Mouse (Mus musculus): ENCODE measurements at regions not wholly inside any gene's neighbourhood (a gene's known extent, or its start where the extent isn't known, plus 50 kb on each side); places are given as distances from the start of the nearest gene placed in this dataset.

DNA sequence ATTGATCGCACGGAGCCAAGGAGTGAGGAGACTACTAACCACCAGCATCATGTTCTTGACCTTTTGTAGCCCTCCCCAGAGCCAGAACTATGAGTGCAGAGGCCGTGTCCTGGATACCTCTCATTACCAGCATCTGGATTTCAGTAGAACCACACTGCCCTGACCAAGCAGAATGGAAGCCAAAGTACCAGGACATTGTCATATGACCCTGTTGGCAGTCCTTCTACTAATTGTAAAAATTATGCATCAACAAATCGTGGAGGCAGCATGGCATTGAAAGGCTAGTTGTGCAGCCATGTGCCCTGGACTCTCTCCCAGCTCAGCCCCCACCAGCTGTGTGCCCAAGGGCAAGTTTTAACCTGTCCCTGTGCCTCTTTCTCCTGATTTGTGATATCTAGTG lies 135.6 kb upstream of the Dock1 start:
- DNase-seq (ENCODE audit: low read depth): no peak

DNA sequence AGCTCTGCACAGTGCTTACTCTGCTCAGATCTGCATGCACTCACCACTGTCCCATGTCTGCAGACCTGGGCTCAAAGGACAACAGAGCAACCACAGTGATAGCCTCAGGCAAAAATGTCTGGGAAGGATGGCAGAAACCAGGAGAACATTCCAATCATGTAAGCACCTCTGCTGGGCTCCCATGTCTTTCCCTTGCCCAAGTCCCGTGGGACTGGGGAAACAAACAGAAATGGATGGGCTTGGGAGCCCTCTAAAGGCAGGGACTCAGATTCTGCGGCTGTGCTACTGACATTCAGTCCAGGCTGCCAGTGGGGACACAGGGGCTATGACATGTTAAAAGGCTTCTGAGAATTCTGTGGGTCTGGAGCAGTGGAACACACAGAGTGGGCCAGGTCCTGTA lies 128.8 kb upstream of the Dock1 start:
- no peak for DNase-seq (ENCODE audit: low read depth)

DNA sequence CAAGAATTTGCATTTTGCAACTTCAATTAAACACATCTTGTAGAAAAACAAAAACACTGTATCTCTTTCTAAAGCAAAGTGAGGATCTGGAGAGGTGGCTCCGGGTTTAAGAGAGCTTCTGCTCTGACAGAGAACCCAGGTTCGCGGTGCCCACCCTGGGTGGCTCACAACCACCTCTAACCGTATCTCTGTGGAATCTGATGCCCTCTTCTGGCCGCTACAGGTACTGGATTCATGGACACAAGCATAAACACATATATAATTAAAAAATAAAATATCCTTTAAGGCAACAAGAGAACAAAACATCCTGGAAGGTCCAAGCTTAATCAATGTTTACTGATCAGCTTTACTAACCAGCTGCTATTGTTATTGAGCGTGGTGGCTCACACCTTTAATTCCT lies 124.3 kb upstream of the Dock1 start:
- DNase-seq (ENCODE audit: low read depth): no peak

DNA sequence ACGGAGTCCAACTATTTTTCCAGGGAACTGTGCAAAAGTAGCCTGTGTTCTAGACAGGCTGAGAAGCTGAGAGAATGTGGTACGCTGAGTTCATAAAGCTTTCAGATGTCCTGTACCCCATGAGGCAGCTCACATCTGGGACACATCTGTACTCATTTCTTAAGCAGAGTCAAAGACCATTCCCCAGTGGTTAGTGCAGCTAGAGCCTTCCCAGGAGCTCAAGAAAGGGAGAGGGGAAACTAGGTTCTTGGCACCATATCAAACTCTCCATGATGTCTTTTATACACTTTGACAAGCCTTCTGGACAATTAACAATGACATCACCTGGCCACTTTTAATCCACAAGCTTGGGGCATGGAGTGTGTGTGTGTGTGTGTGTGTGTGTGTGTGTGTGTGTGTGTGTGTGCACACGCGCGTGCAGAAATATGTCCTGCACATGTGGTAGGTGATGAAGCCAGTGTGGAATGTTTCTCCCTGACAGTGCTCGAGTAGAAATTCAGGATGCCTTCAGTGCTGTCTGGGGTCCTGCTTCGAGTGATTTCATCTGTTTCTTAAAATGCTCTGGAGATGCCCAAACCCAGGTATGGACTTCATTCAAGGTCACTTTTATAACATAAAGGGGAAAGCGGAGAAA lies 121.1 kb upstream of the Dock1 start:
- no peak for DNase-seq (ENCODE audit: low read depth)

DNA sequence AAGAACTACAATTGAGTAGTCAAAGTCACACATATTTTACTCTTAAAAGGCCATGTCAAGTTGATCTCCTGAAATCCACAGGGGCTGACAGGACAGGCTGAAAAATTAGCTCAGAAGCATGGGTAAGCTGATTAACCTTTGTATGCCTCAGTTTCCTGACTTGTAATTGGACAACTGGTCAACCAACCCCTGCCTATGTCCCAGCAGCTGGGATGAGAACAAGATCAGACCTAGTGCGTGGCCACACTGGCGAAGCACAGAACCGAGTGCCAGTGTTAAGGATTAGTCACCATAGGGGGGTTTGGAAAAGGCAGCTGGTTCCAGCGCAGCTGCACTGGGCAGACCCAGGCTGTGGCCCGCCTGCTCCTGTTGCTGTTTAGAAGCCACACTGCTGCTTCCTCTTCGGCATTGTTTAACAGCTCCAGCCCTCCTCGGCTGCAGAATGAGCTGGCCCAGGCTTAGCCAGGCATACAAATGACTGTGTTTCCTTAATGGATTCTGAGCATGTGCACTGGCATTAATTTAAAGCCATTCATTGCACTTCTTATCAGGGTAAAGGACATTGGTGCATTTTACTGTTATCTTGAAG lies 120.1 kb upstream of the Dock1 start:
- DNase-seq (ENCODE audit: low read depth): no peak

DNA sequence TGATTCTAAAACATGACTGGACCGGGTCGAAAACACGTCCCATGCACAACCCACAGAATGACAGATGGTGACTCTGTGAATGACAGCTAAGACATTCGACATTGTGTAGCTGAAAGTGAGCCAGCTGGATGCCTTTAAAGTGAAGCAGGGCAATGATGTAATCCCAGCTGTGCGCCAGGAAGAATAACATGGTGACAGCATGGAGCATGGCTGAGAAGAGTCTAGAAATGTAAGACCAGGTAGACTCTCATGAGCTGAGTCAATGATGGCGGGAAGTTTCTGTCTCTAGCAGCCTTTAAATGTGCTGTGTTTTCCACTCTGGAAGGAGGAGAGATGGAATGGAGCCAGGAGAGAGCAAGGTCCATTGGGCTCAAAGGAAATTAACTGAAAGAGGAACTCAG lies 118.4 kb upstream of the Dock1 start:
- no peak for DNase-seq (ENCODE audit: low read depth)

DNA sequence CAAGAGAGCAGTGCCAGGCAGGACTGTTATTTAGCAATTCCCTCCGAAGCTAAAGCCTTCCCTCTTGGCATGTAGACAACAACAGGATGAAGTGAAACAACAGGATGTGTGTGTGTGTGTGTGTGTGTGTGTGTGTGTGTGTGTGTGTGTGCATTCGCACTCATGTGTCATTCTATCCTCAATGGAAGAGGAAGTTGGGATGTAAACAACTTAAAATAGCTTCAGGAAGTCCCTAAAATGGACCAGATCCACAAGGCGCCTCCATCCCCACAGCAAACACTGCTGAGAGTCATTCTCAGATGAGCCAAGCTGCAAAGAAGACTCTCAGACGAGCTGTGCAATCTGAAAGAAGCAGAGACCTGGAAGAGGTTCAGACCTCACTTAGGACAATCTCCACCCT lies 114.4 kb upstream of the Dock1 start:
- no peak for DNase-seq (ENCODE audit: low read depth)

DNA sequence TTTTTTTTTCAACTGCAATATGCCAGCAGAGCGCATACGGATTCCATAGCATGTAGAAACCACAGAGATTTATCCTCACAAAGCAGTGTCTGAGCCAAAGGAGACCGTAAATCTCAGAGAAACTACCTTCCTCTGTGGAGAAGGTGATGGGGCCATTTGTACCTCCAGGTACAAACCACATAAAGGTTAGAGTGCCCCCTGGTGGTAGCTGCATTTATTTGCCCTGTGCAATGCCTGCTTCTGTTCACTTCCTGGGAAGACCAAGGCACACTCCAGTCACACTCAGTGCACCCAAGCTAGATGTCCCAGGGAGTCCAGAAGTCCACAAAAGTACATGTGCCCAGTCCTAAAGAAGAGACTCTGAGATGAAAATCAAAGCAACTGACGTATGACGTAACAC lies 104.1 kb upstream of the Dock1 start:
- DNase-seq (ENCODE audit: low read depth): peak; percentile 3

DNA sequence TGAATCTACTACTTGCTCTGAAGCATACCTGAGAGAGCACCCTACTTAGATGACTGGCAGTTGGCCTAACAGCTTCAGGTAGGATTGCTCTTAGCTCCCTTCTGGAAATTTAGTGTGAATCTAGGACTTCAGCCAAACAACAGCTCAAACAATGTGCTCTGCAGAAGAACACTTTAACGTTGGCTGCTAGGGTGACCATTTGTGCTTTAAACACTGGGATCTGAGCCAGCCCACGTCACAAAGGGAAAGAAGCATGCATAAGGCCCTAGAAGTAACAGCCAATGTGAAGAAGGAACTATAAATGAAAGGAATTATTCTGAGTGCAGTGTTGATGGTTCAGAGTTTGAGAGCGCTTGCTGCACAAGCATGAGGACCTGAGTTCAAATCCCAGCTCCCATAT lies 101.2 kb upstream of the Dock1 start:
- DNase-seq (ENCODE audit: low read depth): no peak

DNA sequence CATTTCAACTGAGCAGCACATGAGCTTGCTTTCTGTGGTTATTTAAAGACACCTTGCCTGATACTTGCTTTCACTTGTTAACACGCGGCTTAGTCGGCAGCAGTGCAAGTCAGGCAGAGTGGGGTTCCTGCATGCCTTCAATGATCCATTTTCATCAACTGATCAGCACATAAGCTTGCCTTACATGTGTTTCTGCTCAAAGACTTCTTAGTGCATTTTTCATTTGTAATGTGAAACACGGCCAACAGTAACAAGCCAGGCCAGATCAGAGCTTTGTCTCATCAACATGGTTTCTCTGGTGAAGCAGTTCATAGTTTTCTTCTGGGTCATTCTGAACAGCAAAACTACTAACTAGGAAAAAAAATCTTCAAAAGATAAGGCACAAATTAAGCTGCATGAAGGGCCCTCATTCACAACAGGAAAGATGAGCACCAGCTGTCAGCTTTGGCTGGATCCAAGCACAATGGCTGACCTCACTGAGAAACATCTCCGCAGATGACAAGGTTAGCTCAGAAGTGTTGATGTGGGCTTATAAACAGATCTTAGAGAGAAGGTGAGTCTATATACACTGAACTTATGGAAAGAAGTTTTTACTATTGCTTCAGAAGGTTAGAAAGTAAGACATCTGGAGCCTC lies 100.2 kb upstream of the Dock1 start:
- no peak for DNase-seq (ENCODE audit: low read depth)

DNA sequence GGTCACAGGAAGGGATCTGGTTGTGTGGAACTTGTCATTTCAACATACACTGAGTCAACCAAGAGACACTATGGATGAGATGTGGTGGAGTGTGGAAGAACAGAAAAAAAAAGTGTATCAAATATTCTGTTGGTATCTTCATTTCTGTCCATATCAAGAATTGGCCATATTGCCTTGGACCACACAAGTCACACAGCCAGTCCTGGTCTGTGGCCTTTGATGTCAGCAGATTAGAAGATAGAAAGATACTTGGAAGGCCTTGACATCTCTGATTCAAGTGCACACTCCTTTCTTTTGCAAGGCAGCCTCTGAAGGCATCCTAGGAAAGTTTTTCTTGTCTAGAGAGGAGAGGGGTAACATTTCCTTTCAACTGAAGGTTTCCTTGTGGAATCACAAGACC lies 88.7 kb upstream of the Dock1 start:
- no peak for DNase-seq (ENCODE audit: low read depth)

DNA sequence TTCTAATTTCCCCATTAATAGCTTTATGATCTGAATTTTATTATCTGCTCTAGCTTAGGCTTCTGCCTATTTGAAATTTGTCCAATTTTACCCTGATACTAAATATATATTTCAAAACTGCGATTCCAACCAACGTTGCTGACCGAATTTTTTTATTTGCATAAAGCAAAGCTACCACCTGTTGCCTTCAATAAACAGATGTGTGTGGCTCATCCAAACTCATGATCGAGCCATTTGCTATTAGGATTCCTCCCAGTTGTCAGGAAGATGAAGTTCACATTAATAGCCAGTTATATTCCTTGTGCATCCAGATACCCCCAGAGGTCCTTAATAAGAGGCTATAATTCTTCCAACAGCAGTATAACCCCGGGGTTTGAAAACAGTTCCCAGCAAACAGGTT lies 85.0 kb upstream of the Dock1 start:
- DNase-seq (ENCODE audit: low read depth): no peak

DNA sequence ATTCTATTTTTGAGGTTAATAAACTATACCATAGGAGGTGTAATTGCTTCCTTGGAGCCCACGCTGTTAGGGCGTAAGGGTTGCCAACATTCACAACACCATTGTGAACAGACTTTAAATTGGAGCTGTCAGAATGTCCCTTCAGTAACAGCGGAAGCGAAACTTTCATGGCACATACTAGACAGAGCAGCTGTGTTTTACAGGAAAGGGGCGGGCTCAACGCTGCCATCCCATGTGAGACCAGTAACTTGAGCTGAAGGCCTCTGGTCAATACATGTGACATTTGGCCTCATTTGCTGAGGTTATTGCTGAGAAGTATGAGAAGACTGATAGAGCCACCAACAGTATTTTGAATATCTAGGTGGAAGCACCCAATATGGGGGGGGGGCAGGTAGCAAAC lies 83.5 kb upstream of the Dock1 start:
- DNase-seq (ENCODE audit: low read depth): no peak

DNA sequence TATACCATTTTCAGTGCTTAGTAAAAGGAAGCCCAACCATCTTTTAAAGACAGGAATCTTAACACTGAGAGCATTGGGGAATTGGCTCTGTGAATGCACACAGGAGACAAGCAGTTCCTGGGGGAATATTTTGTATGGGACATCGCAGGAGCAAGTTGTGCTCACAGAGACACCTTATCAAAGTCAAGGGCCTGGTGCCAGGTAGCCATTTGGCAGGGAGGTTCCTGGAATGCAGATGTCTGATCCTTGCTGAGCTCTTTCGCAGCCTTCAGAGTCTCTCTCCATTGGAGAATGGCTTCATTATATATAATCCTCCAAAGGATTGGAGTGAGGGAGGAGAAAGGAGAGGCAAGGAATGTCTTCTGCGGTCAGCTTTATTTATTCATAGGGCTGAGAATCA lies 62.6 kb upstream of the Dock1 start:
- no peak for DNase-seq (ENCODE audit: low read depth)

DNA sequence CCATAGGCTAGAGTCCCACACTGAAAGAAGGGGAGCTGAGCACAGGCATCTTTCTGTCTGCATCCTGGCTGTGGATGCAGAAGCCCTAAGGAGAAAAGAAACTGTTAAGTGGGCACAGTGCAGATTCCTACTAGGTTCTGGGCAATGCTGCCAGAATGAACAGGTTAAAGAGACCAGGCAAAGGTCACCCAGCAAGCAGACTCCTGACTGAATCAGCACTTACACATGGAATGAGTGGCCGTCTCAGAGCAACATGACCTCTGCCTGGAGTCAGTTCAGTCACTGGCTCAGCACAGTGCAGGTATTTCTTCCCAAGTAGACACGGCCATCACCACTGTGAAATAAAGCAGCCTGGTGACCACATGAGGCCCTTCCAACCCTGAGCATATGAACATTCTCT lies 60.3 kb upstream of the Dock1 start:
- no peak for DNase-seq (ENCODE audit: low read depth)

DNA sequence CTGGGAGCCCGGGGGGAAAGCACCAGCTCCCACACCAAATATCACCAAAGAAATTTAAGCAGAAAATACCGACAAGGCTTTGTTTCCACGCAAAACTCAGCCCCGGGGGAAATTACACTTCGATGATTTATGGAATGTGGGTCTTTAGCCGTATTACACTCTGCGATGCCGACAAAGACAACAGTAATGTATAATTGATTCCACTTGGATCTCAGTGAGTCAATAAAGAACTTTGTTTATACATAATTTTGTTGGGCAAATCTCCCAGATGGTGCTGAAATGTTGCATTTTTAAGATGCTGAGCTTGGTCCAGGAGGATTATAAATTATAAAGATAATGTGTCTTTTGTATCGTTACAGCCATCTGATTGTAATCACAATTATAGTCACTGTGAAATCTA lies 59.1 kb upstream of the Dock1 start:
- no peak for DNase-seq (ENCODE audit: low read depth)

DNA sequence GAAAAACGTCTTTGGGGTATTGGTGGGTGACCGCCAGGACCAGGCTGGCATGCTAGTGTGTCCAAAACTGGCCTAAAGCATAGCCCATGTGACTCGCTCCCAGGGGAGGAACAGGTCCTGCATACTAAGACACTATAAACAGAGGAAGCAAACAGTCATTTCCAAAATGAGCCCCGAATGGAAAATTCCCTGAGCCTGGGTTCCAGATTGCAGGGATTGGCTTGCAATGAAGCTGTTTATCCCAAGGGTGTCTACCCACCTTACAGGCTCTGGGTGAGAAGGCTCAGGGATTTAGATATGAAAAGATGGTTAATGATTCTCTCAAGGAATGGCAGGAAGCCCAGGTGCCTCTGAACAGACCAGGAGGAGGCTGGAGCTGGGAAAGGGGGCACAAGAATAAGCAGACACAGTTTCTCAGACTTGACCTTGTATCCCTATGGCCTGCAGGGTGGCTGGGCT lies 58.2 kb upstream of the Dock1 start:
- DNase-seq (ENCODE audit: low read depth): no peak

DNA sequence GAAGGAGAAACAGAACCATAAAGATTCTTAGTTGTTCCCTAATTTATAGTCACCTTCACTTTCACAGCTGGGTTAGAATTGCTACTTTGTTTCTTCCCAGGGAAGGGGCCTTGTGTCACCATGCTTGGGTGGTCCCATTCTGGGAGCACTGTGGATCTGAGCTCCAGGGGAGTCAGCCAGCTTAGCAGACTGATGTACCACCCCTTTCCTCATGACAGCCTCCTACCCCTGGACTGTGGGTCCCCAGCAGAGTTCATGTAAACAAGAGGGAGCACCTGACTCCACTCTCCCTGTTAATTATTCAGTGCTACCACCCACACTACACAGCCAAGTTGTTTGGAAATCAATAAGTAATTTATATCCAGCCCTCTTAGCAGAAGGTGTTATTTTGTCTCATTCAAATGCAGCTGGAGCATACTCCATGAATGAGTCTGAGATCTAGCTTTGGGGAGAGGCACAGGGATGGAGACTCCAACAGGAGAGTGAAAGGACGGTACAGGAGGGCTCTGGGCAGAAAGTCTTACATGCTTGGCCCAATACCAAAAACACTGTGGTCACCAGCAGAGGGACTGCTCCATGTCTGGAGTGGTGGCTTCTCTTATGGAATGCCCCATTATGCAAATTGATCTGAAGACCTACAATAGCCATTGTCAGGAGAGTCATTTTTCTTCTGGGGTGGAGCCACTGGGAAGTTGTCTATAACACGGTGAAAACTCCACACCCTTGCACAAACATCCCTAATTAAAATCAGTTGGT lies 51.1 kb upstream of the Dock1 start:
- no peak for DNase-seq (ENCODE audit: low read depth)

DNA sequence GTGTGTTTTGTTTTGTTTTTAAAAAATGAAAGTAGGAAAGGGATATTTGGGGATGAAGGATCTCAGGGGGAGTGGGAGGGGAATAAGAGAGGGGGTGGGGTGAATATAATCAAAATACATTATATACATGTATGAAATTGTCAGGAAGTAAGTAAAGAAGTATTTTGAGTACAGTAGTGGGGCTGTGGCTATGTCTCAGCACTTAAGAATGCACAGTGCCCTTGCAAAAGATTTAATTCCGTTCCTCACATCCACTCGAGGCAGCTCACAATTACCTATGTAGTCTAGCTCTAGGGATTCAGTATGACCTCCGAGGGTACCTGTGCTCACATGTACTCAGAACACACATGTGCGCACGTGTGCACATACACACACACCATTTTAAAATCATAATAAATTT lies 50.4 kb upstream of the Dock1 start:
- no peak for DNase-seq (ENCODE audit: low read depth)
